Mouse (Mus musculus): ENCODE results near the gene Cenpu. TPM values are rescaled to one million over a fixed set of nuclear protein-coding genes. Genes with fewer than 3 reads are reported as not detected.
"Not testable (repeated sequence)": the region's sequence is repeated elsewhere in the genome, so short reads cannot be mapped to it uniquely, and the experiment has no call there.

The Cenpu gene
- polyA plus RNA-seq, 1 experiment from 2014 or later, result 29.3 TPM

- 70% methylated on average over 7 of the region's 7 CpGs for WGBS
- Histone ChIP-seq H3K9me3 (ENCODE audit: control insufficient read depth, low read length) (no peaks in the 10 kb centered on the region), H3K4me1 (replicated peaks; ENCODE audit: control insufficient read depth, insufficient read depth, low read length) (no peaks in the 10 kb centered on the region), H3K27me3 (ENCODE audit: control insufficient read depth, insufficient read depth, low read length) (no peaks in the 10 kb centered on the region), H3K9ac (ENCODE audit: low read depth, low read length) (no peak overlapping the region), H3K36me3 (ENCODE audit: control insufficient read depth, insufficient read depth, low read length) (no peaks in the 10 kb centered on the region), H3K4me2 (replicated peaks; ENCODE audit: low read depth, low read length) (no peak overlapping the region), H3K27ac (ENCODE audit: low read depth, low read length) (no peak overlapping the region), H3K4me3 (ENCODE audit: low read depth, low read length) (no peak overlapping the region)
- ATAC-seq (ENCODE audit: low FRiP score), result no peak; the same call in 1 of the 2 replicates
- DNase-seq (ENCODE audit: low spot score), result no peak
Observed at GRCm38 (mm10) chr8:46566914-46567529, 15.2 kb downstream of the Cenpu start.

- Histone ChIP-seq H3K9me3 (ENCODE audit: control insufficient read depth, low read length) (no peaks in the 10 kb centered on the region), H3K9ac (ENCODE audit: low read depth, low read length) (no peak overlapping the region), H3K4me2 (replicated peaks; ENCODE audit: low read depth, low read length) (no peak overlapping the region), H3K27me3 (ENCODE audit: control insufficient read depth, insufficient read depth, low read length) (no peaks in the 10 kb centered on the region), H3K4me3 (ENCODE audit: low read depth, low read length) (no peak overlapping the region), H3K4me1 (replicated peaks; ENCODE audit: control insufficient read depth, insufficient read depth, low read length) (no peaks in the 10 kb centered on the region), H3K27ac (ENCODE audit: low read depth, low read length) (no peak overlapping the region), H3K36me3 (ENCODE audit: control insufficient read depth, insufficient read depth, low read length) (no peaks in the 10 kb centered on the region)
- 89% methylated on average over 8 of the region's 8 CpGs for WGBS
- ATAC-seq (ENCODE audit: low FRiP score) (no peak), DNase-seq (ENCODE audit: low spot score) (no peak)
Observed at GRCm38 (mm10) chr8:46567946-46568345, 16.1 kb downstream of the Cenpu start.

- no peaks in the 10 kb centered on the region for H3K27me3 ChIP-seq (ENCODE audit: control insufficient read depth, insufficient read depth, low read length)
- H3K36me3 ChIP-seq (ENCODE audit: control insufficient read depth, insufficient read depth, low read length), result no peaks in the 10 kb centered on the region
- ATAC-seq (ENCODE audit: low FRiP score), result no peak
- H3K4me3 ChIP-seq (ENCODE audit: low read depth, low read length), result no peak overlapping the region
- no peak overlapping the region for H3K27ac ChIP-seq (ENCODE audit: low read depth, low read length)
- WGBS, result 84% methylated on average over 2 of the region's 2 CpGs
- H3K9ac ChIP-seq (ENCODE audit: low read depth, low read length), result no peak overlapping the region
- no peaks in the 10 kb centered on the region for H3K4me1 ChIP-seq (replicated peaks; ENCODE audit: control insufficient read depth, insufficient read depth, low read length)
- DNase-seq (ENCODE audit: low spot score), result no peak
- H3K9me3 ChIP-seq (ENCODE audit: control insufficient read depth, low read length), result no peaks in the 10 kb centered on the region
- no peak overlapping the region for H3K4me2 ChIP-seq (replicated peaks; ENCODE audit: low read depth, low read length)
Observed at GRCm38 (mm10) chr8:46568942-46569341, 17.1 kb downstream of the Cenpu start.

GRCm38 (mm10) chr8:46569659-46570441 lies 18.0 kb downstream of the Cenpu start:
- no peak overlapping the region for H3K9ac ChIP-seq (ENCODE audit: low read depth, low read length)
- no peaks in the 10 kb centered on the region for H3K27me3 ChIP-seq (ENCODE audit: control insufficient read depth, insufficient read depth, low read length)
- H3K4me1 ChIP-seq (replicated peaks; ENCODE audit: control insufficient read depth, insufficient read depth, low read length), result no peaks in the 10 kb centered on the region
- H3K4me2 ChIP-seq (replicated peaks; ENCODE audit: low read depth, low read length), result no peak overlapping the region
- ATAC-seq (ENCODE audit: low FRiP score), result no peak
- no peaks in the 10 kb centered on the region for H3K9me3 ChIP-seq (ENCODE audit: control insufficient read depth, low read length)
- H3K36me3 ChIP-seq (ENCODE audit: control insufficient read depth, insufficient read depth, low read length), result no peaks in the 10 kb centered on the region
- H3K4me3 ChIP-seq (ENCODE audit: low read depth, low read length), result no peak overlapping the region
- WGBS, result 94% methylated on average over 19 of the region's 19 CpGs
- DNase-seq (ENCODE audit: low spot score), result no peak
- H3K27ac ChIP-seq (ENCODE audit: low read depth, low read length), result no peak overlapping the region

- no peaks in the 10 kb centered on the region for H3K4me1 ChIP-seq (replicated peaks; ENCODE audit: control insufficient read depth, insufficient read depth, low read length)
- H3K4me3 ChIP-seq (ENCODE audit: low read depth, low read length), result no peak overlapping the region
- H3K4me2 ChIP-seq (replicated peaks; ENCODE audit: low read depth, low read length), result no peak overlapping the region
- no peak overlapping the region for H3K27ac ChIP-seq (ENCODE audit: low read depth, low read length)
- DNase-seq (ENCODE audit: low spot score) (no peak), ATAC-seq (ENCODE audit: low FRiP score) (no peak)
- no peaks in the 10 kb centered on the region for H3K36me3 ChIP-seq (ENCODE audit: control insufficient read depth, insufficient read depth, low read length)
- no peaks in the 10 kb centered on the region for H3K9me3 ChIP-seq (ENCODE audit: control insufficient read depth, low read length)
- no peaks in the 10 kb centered on the region for H3K27me3 ChIP-seq (ENCODE audit: control insufficient read depth, insufficient read depth, low read length)
- no peak overlapping the region for H3K9ac ChIP-seq (ENCODE audit: low read depth, low read length)
- 95% methylated on average over 8 of the region's 14 CpGs for WGBS
Observed at GRCm38 (mm10) chr8:46570673-46571072, 18.8 kb downstream of the Cenpu start.

GRCm38 (mm10) chr8:46573446-46573845 lies 21.6 kb downstream of the Cenpu start:
- ATAC-seq (ENCODE audit: low FRiP score), result no peak
- no peaks in the 10 kb centered on the region for H3K27me3 ChIP-seq (ENCODE audit: control insufficient read depth, insufficient read depth, low read length)
- no peak for DNase-seq (ENCODE audit: low spot score)
- H3K4me3 ChIP-seq (ENCODE audit: low read depth, low read length), result no peak overlapping the region
- H3K27ac ChIP-seq (ENCODE audit: low read depth, low read length), result no peak overlapping the region
- no peaks in the 10 kb centered on the region for H3K4me1 ChIP-seq (replicated peaks; ENCODE audit: control insufficient read depth, insufficient read depth, low read length)
- no peak overlapping the region for H3K4me2 ChIP-seq (replicated peaks; ENCODE audit: low read depth, low read length)
- 85% methylated on average over 2 of the region's 2 CpGs for WGBS
- no peak overlapping the region for H3K9ac ChIP-seq (ENCODE audit: low read depth, low read length)
- peaks cover 3% of the 10 kb centered on the region; the same call in 1 of the 2 replicates for H3K36me3 ChIP-seq (ENCODE audit: control insufficient read depth, insufficient read depth, low read length)
- no peaks in the 10 kb centered on the region for H3K9me3 ChIP-seq (ENCODE audit: control insufficient read depth, low read length)

- Histone ChIP-seq H3K27ac (ENCODE audit: low read depth, low read length) (no peak overlapping the region), H3K27me3 (ENCODE audit: control insufficient read depth, insufficient read depth, low read length) (no peaks in the 10 kb centered on the region), H3K4me3 (ENCODE audit: low read depth, low read length) (no peak overlapping the region), H3K4me2 (replicated peaks; ENCODE audit: low read depth, low read length) (no peak overlapping the region), H3K36me3 (ENCODE audit: control insufficient read depth, insufficient read depth, low read length) (peaks cover 3% of the 10 kb centered on the region; the same call in 1 of the 2 replicates), H3K9ac (ENCODE audit: low read depth, low read length) (no peak overlapping the region), H3K9me3 (ENCODE audit: control insufficient read depth, low read length) (no peaks in the 10 kb centered on the region), H3K4me1 (replicated peaks; ENCODE audit: control insufficient read depth, insufficient read depth, low read length) (no peaks in the 10 kb centered on the region)
- DNase-seq (ENCODE audit: low spot score) (no peak), ATAC-seq (ENCODE audit: low FRiP score) (no peak)
- 90% methylated on average over 2 of the region's 2 CpGs for WGBS
Observed at GRCm38 (mm10) chr8:46573964-46574363, 22.1 kb downstream of the Cenpu start.

GRCm38 (mm10) chr8:46578794-46579193 lies 27.0 kb downstream of the Cenpu start:
- Histone ChIP-seq H3K9me3 (ENCODE audit: control insufficient read depth, low read length) (no peaks in the 10 kb centered on the region), H3K9ac (ENCODE audit: low read depth, low read length) (no peak overlapping the region), H3K27ac (ENCODE audit: low read depth, low read length) (no peak overlapping the region), H3K4me2 (replicated peaks; ENCODE audit: low read depth, low read length) (no peak overlapping the region), H3K36me3 (ENCODE audit: control insufficient read depth, insufficient read depth, low read length) (peaks cover 3% of the 10 kb centered on the region; the same call in 1 of the 2 replicates), H3K27me3 (ENCODE audit: control insufficient read depth, insufficient read depth, low read length) (no peaks in the 10 kb centered on the region), H3K4me1 (replicated peaks; ENCODE audit: control insufficient read depth, insufficient read depth, low read length) (no peaks in the 10 kb centered on the region), H3K4me3 (ENCODE audit: low read depth, low read length) (no peak overlapping the region)
- ATAC-seq (ENCODE audit: low FRiP score), result no peak
- 96% methylated on average over 9 of the region's 9 CpGs for WGBS
- no peak for DNase-seq (ENCODE audit: low spot score)

GRCm38 (mm10) chr8:46584328-46584727 lies 32.5 kb downstream of the Cenpu start:
- DNase-seq (ENCODE audit: low spot score); H3K27me3 ChIP-seq (ENCODE audit: control insufficient read depth, insufficient read depth, low read length); ATAC-seq (ENCODE audit: low FRiP score); H3K4me1 ChIP-seq (replicated peaks; ENCODE audit: control insufficient read depth, insufficient read depth, low read length); H3K4me3 ChIP-seq (ENCODE audit: low read depth, low read length); H3K36me3 ChIP-seq (ENCODE audit: control insufficient read depth, insufficient read depth, low read length); H3K27ac ChIP-seq (ENCODE audit: low read depth, low read length); H3K9ac ChIP-seq (ENCODE audit: low read depth, low read length); H3K4me2 ChIP-seq (replicated peaks; ENCODE audit: low read depth, low read length); H3K9me3 ChIP-seq (ENCODE audit: control insufficient read depth, low read length): not testable (repeated sequence)
- 51% methylated on average over 4 of the region's 4 CpGs for WGBS

Data from hindbrain, embryonic 11.5 days (tissue).